Mouse (Mus musculus) lung, adult 2 months (tissue): Measurements from ENCODE around the gene Sspn. TPM values are rescaled to one million over a fixed set of nuclear protein-coding genes. Genes with fewer than 3 reads are reported as not detected.

Experiments used
- DNase-seq: peaks from one replicate; pipeline ENCODE4 v3.0.0; 2022
- H3K4me1 ChIP-seq: fragments of 200-500 bp; 2 replicates; pipeline ENCODE4 v1.6.1; 2011; ENCODE audit warnings: low read length; ENCODE audit not compliant: control insufficient read depth, insufficient read depth
- H3K4me3 ChIP-seq: fragments of 200-500 bp; replicated peaks from 2 replicates; pipeline ENCODE3; 2011; ENCODE audit warnings: low read depth, mild to moderate bottlenecking, control low read depth, low read length; ENCODE audit errors: extremely low read depth
- CTCF ChIP-seq: fragments of 200-500 bp; IDR thresholded peaks from 2 replicates; pipeline ENCODE4 v1.5.1; 2011; ENCODE audit warnings: mild to moderate bottlenecking, low read length, control low read depth; ENCODE audit not compliant: insufficient read depth
- POLR2A ChIP-seq: fragments of 200-500 bp; IDR thresholded peaks from 2 replicates; pipeline ENCODE4 v1.6.1; 2011; ENCODE audit warnings: low read depth, mild to moderate bottlenecking, control low read depth, low read length, borderline replicate concordance; ENCODE audit errors: extremely low read depth
- WGBS: fragments of 180-500 bp; shearing (Covaris S2); methylation state at CpG from one replicate; pipeline ENCODE4 v1.1.7; 2018; 5-methylcytosine and 5-hydroxymethylcytosine counted together
- polyA plus RNA-seq: library from polyadenylated mRNA; depleted of rRNA; stranded (reverse); fragments of >200 nt; gene quantifications from 2 replicates; pipeline ENCODE4 v1.2.3, GENCODE M21; 2012; rRNA removed

Gene Sspn
- polyA plus RNA-seq, 1 experiment: 10.1 TPM

- no peaks in the 10 kb centered on the region for H3K4me1 ChIP-seq
- no peak for DNase-seq
- H3K4me3 ChIP-seq: no peak overlapping the region
- TF ChIP-seq POLR2A (no peak), CTCF (no peak)
- 35% methylated on average over 5 of the region's 5 CpGs for WGBS
Measured at GRCm38 (mm10) chr6:146008450-146008981, 77.1 kb downstream of the Sspn start.

DNA sequence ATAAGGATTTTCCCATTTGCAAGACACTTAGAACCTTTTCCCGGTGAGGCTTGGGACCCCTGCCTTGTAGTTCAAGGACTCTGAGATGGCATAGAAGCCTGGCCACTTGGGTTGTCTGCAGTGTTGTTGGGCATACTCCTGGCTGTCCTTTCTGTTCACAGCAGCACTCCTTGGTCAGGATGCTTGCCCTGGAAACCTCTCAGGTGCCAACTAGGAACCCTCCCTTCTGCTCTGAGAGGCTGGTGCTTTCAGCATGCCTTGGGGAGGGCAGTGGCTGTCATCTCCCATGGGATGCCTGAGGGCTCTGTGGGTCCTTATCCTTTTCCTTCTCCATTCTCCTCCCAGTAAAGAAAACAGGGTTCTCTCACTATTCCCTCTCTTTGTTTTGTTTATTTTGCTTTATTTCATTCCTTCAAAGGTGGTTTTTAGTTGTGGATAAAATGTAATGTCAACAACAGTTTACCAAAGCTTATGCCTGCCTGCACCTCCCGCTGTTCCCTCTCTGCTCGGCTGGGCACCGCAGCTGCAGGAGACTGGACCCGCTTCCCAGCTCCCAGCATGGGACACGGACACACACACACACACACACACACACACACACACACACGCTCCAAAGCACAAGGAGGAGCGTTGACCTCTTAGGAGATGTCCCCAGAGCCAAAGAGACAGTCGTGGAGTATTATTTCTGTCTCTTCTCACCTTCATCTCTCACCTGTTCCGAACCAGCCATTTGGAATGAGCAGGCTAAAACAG is 77.9 kb downstream of the Sspn start:
- no peak for TF ChIP-seq POLR2A
- no peak for TF ChIP-seq CTCF
- Histone ChIP-seq H3K4me3 (no peak overlapping the region), H3K4me1 (no peaks in the 10 kb centered on the region)
- no peak for DNase-seq
- WGBS: 78% methylated on average over 10 of the region's 10 CpGs

DNA sequence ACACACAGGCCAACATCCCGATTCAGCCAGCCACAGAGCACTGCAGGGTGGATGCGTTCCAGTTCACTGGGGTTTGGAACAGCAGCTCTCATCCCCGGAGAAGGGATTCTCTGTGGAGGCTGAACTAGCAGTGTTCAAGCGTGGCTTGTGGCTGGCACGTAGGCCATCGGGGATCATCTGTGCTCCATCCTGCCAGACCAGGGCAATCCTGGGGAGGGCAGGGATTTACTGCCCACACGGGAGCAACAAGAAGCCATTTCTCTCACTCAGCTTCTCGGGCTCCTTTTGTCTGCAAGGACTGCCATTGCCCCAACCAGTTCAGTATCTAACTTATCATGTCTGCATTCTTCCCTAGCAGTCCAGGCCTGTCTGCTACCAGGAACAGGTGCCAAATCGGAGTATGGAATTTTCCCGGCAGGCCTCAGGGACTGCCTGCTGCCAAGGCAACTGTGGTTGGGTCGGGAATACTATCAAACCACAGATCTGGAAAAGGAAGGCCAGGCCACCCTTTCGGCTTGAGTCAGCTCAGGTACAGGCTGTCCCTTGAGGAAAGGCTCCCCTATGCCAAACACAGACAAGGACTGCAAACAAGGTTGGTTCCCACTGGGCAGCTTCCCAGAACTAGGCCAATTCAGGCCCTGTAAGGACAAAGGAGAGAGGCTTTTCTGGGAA is 78.8 kb downstream of the Sspn start:
- no peaks in the 10 kb centered on the region for H3K4me1 ChIP-seq
- TF ChIP-seq POLR2A (no peak), CTCF (no peak)
- no peak for DNase-seq
- H3K4me3 ChIP-seq: no peak overlapping the region
- 69% methylated on average over 12 of the region's 12 CpGs for WGBS

DNA sequence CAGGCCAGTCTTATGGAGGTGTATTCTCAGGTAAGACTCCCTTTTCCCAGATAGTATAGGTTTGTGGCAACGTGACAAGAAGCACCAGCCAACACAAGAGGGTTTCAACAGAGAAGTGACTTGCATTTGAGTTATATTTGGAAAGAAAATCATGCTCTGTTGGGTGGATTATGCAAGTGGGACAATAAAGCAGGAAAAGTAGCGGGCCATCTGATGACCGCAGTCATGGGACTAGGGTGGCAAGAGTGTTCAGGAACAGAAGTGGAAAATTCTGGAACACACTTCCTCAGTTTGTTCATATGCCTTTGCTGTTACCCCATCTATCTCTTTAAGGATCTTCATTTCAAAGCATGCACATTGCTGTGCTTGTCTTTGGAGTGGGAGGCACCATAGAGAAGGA is 82.9 kb downstream of the Sspn start:
- Histone ChIP-seq H3K4me3 (no peak overlapping the region), H3K4me1 (no peaks in the 10 kb centered on the region)
- WGBS: 84% methylated on average over 3 of the region's 3 CpGs
- no peak for DNase-seq
- TF ChIP-seq POLR2A: no peak
- TF ChIP-seq CTCF: no peak

Other genes starting within 250 kb of the Sspn start
- 23.0 and 34.2 TPM in 2 replicates for gene Rassf8, start 184.9 kb upstream of the Sspn start, polyA plus RNA-seq
- gene Bhlhe41, start 66.1 kb upstream of the Sspn start, polyA plus RNA-seq: 5.2 and 10.1 TPM in 2 replicates